Mouse (Mus musculus) brain, embryonic 14.5 days (tissue): ENCODE data around the gene Stat3.

Experiments
- CTCF ChIP-seq: fragments of 200-500 bp; IDR thresholded peaks from 2 replicates; pipeline ENCODE4 v1.5.1; 2012; ENCODE audit warnings: inconsistent platforms, mild to moderate bottlenecking, moderate library complexity, borderline replicate concordance; ENCODE audit not compliant: insufficient read depth, insufficient read length; ENCODE audit errors: extremely low read depth
- POLR2A ChIP-seq: fragments of 200-500 bp; IDR thresholded peaks from 2 replicates; pipeline ENCODE4 v1.6.1; 2012; ENCODE audit warnings: mild to moderate bottlenecking, inconsistent platforms, borderline replicate concordance; ENCODE audit not compliant: poor library complexity, insufficient read depth, insufficient read length, severe bottlenecking; ENCODE audit errors: extremely low read depth

- TF ChIP-seq POLR2A: no peak
- no peak for TF ChIP-seq CTCF
Observed at GRCm38 (mm10) chr11:100843070-100843669, 96.2 kb downstream of the Stat3 start.
